Mouse (Mus musculus) embryonic facial prominence, embryonic 11.5 days (tissue): ENCODE data around the gene BC004004. TPM values are rescaled to one million over a fixed set of nuclear protein-coding genes. Genes with fewer than 3 reads are reported as not detected.
"Not testable (repeated sequence)": the region's sequence is repeated elsewhere in the genome, so short reads cannot be mapped to it uniquely, and the experiment has no call there.

Experiments
- ATAC-seq: fragments of 200-750 bp; cut with Nextera tagmentation; replicated peaks from 2 replicates; pipeline ENCODE4 v1.8.0; 2017; ENCODE audit warnings: low read depth; ENCODE audit not compliant: insufficient number of reproducible peaks, low FRiP score, low TSS enrichment
- DNase-seq: peaks from one replicate; pipeline ENCODE4 v3.0.0-alpha.2; 2015; ENCODE audit warnings: low spot score
- H3K27ac ChIP-seq: fragments of 300-500 bp; sonication (generic); replicated peaks from 2 replicates; pipeline ENCODE4 v1.5.1; 2014; ENCODE audit warnings: mild to moderate bottlenecking, low read depth, low read length, control low read depth
- H3K27me3 ChIP-seq: fragments of 300-500 bp; sonication (generic); 2 replicates; pipeline ENCODE4 v1.6.1; 2014; ENCODE audit warnings: mild to moderate bottlenecking, low read length, moderate library complexity, mixed read lengths; ENCODE audit not compliant: control insufficient read depth, insufficient read depth
- H3K36me3 ChIP-seq: fragments of 300-500 bp; sonication (generic); replicated peaks from 2 replicates; pipeline ENCODE4 v1.6.1; 2014; ENCODE audit warnings: low read depth, mild to moderate bottlenecking, low read length, moderate library complexity, mixed read lengths; ENCODE audit not compliant: control insufficient read depth, insufficient read depth
- H3K4me1 ChIP-seq: fragments of 300-500 bp; sonication (generic); 2 replicates; pipeline ENCODE4 v1.6.1; 2014; ENCODE audit warnings: low read length, mixed read lengths; ENCODE audit not compliant: control insufficient read depth, insufficient read depth
- H3K4me2 ChIP-seq: fragments of 300-500 bp; sonication (generic); 2 replicates; pipeline ENCODE4 v1.6.1; 2014; ENCODE audit warnings: low read depth, mild to moderate bottlenecking, control low read depth, low read length, moderate library complexity
- H3K4me3 ChIP-seq: fragments of 300-500 bp; sonication (generic); 2 replicates; pipeline ENCODE4 v1.5.1; 2014; ENCODE audit warnings: low read depth, low read length, control low read depth
- H3K9ac ChIP-seq: fragments of 300-500 bp; sonication (generic); replicated peaks from 2 replicates; pipeline ENCODE4 v1.6.1; 2014; ENCODE audit warnings: mild to moderate bottlenecking, control low read depth, low read length
- H3K9me3 ChIP-seq: fragments of 300-500 bp; sonication (generic); replicated peaks from 2 replicates; pipeline ENCODE4 v1.6.1; 2016; ENCODE audit warnings: mild to moderate bottlenecking, low read length, inconsistent platforms, mixed read lengths; ENCODE audit not compliant: control insufficient read depth
- WGBS: fragments of 180-500 bp; shearing (Covaris S2); extraction: QIAGEN DNeasy Blood & Tissue Kit; methylation state at CpG from one replicate; pipeline ENCODE4 v1.1.7; 2014; 5-methylcytosine and 5-hydroxymethylcytosine counted together
- polyA plus RNA-seq: library from polyadenylated mRNA; unstranded; fragments of >200 nt; fragmentation: Nextera tagmentation; extraction: Ambion mirVana; gene quantifications from 2 replicates; pipeline ENCODE4 v1.2.1, GENCODE M21; 2014

BC004004 gene
- polyA plus RNA-seq, 1 experiment from 2014 or later, result 55.1 TPM

DNA sequence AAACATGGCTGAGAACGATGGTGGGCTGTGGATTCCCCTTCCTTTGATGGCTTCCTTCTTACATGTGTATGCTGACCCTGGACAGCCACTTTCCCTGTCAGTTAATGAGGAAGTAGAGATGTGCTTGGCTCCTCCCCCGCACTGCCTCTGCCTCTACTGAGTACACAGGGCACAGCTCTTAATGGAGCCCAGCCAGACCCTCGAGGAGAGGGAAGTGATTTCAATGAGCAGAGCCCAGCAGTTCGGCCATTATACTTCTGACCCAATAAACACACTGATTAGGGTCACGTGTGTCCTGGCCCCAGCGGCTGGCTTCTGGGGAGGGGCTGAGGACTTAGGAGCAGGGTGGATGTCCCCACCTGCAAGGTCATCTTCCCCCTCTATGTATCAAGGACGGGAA is 22.9 kb upstream of the BC004004 start:
- no peak for ATAC-seq
- Histone ChIP-seq H3K27me3 (no peaks in the 10 kb centered on the region), H3K9ac (no peak overlapping the region; the same call in 1 of the 2 replicates), H3K36me3 (peaks cover 3% of the 10 kb centered on the region), H3K4me3 (no peak overlapping the region), H3K9me3 (no peaks in the 10 kb centered on the region), H3K4me2 (no peak overlapping the region), H3K4me1 (peaks cover 13% of the 10 kb centered on the region), H3K27ac (no peak overlapping the region)
- DNase-seq, result no peak
- 38% methylated on average over 7 of the region's 7 CpGs for WGBS

DNA sequence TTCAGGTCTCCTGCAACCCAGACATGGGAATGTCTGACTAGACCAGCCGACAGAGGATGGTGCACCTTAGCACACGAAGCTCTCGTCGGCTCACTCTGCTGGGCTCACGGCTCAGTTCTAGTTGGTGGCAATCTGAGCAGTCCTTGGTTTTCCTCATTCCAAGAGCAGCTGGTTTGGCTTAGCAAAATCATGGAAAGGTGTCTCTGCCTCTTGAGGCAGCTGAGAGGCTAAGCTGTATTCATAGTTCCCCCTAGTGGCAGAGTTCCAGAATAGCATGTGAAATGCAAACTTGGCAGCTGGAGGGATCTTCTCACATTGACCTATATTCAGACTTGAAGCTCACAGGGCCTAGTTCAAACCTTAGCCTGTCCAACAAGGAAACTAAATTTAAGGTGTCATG is 22.0 kb upstream of the BC004004 start:
- Histone ChIP-seq H3K27me3 (no peaks in the 10 kb centered on the region), H3K36me3 (peaks cover 3% of the 10 kb centered on the region), H3K27ac (no peak overlapping the region), H3K4me3 (no peak overlapping the region), H3K9ac (no peak overlapping the region), H3K4me2 (no peak overlapping the region), H3K9me3 (no peaks in the 10 kb centered on the region), H3K4me1 (peaks cover 13% of the 10 kb centered on the region)
- ATAC-seq, result no peak
- 15% methylated on average over 5 of the region's 5 CpGs for WGBS
- DNase-seq, result peak; percentile 96

DNA sequence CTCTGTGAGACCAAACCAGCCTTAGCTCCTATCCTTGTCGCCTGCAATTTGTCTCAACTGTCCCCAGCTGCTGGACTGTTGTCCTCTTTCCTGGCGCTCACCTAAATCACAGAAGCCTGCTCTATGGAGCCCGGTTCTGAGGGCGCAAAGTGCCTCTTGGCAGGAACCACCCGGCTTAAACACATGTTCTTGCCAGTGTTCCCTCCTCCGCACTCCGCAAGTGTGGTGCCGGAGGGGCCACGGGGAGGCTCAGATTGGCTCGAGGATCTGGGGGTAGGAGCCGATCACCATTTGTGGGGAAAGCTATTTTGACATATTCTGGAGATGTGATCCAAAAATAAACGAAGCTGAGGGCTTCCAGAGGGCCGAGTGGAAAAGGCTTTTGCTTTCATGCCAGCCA is 20.7 kb upstream of the BC004004 start:
- Histone ChIP-seq H3K27me3 (no peaks in the 10 kb centered on the region), H3K9ac (no peak overlapping the region), H3K36me3 (peaks cover 3% of the 10 kb centered on the region), H3K4me1 (peaks cover 13% of the 10 kb centered on the region), H3K4me2 (no peak overlapping the region), H3K9me3 (no peaks in the 10 kb centered on the region), H3K27ac (no peak overlapping the region), H3K4me3 (no peak overlapping the region)
- WGBS, result 83% methylated on average over 13 of the region's 13 CpGs
- ATAC-seq (no peak), DNase-seq (no peak)

DNA sequence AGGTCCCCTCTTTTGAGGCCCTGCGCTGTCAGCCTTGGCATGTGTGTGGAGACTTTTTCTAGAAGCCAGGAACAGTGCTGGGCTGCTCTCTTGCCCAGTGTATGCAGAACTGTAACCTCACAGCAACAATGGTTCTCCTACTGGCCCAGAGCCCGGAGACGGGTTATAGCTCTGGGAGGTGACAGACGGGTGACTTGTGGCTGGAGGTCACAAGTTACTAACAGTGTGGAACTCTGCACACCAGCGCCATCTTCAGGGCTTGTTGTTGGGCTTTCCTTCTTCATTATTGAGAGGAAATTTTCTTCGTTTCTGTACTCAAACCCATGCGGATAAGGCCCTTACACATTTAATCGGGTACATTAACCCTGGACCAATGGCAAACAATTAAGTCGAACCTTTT is 19.1 kb upstream of the BC004004 start:
- no peak for DNase-seq
- 66% methylated on average over 9 of the region's 9 CpGs for WGBS
- no peaks in the 10 kb centered on the region for H3K27me3 ChIP-seq
- no peak overlapping the region for H3K9ac ChIP-seq
- no peaks in the 10 kb centered on the region for H3K9me3 ChIP-seq
- H3K4me3 ChIP-seq, result no peak overlapping the region
- ATAC-seq, result no peak
- peaks cover 13% of the 10 kb centered on the region for H3K4me1 ChIP-seq
- H3K27ac ChIP-seq, result no peak overlapping the region
- no peak overlapping the region for H3K4me2 ChIP-seq
- H3K36me3 ChIP-seq, result peaks cover 5% of the 10 kb centered on the region

DNA sequence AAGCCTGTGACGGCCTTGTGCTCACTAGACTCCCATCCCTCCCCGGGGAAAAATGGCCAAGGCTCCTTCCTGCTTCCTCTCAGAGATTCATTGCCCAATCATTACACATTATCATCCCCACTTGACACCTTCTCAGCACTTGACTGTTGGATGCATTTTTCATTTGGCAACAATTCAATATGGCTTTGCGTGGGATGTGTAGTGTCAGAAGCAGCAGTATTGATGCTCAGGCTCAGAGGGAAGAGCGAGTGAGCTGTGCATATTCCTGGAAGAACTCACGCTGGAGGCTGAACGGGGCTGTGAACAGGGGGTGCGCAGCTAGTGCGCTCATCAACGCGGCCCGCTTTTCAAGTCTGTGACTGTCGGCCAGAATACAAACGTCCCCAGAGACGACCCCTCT is 17.6 kb upstream of the BC004004 start:
- not testable (repeated sequence) for H3K9ac ChIP-seq, H3K9me3 ChIP-seq, H3K27ac ChIP-seq, DNase-seq, H3K36me3 ChIP-seq, H3K4me2 ChIP-seq, H3K27me3 ChIP-seq, H3K4me3 ChIP-seq, H3K4me1 ChIP-seq, ATAC-seq
- WGBS, result 92% methylated on average over 14 of the region's 14 CpGs

DNA sequence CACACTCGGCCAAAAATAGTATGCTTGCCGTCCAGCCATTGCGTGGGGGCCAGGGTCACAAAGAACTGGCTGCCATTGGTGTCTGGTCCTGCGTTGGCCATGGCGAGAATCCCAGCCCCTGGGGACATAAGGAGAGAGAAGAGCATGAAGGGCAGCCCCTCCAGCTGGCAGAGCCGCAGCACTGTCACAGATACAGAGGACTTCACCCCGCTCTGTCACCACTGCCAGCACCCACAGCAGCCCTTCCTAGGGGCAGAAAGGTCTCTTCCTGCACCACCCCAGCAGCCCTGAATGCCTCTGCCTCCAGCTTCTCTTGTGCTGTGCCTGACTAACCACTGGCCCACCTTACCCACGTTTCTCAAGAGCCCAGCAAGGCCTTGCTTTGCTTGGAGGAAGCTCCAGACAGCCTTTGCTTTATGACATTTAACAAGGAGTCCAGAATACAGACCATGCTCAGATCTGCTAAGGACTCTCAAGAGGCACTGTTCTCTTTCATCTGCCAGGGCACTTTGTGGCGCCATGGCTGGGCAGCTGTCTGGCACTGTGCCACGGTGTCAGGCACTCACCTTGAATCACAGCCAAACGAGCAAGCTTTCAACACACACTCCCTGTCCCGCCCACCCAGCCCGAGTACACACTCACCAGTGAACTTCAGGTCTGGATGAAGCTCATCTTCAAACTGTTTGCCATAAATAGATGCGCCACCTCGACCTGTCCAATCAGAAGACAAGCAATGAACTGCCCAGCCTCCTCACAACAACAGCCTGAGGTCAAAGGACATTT is 16.8 kb upstream of the BC004004 start:
- Histone ChIP-seq H3K4me1 (no peaks in the 10 kb centered on the region), H3K36me3 (peaks cover 5% of the 10 kb centered on the region), H3K9ac (no peak overlapping the region), H3K27me3 (no peaks in the 10 kb centered on the region), H3K4me3 (no peak overlapping the region), H3K27ac (no peak overlapping the region), H3K9me3 (no peaks in the 10 kb centered on the region), H3K4me2 (no peak overlapping the region)
- ATAC-seq, result no peak
- DNase-seq, result no peak
- WGBS, result 85% methylated on average over 14 of the region's 15 CpGs

DNA sequence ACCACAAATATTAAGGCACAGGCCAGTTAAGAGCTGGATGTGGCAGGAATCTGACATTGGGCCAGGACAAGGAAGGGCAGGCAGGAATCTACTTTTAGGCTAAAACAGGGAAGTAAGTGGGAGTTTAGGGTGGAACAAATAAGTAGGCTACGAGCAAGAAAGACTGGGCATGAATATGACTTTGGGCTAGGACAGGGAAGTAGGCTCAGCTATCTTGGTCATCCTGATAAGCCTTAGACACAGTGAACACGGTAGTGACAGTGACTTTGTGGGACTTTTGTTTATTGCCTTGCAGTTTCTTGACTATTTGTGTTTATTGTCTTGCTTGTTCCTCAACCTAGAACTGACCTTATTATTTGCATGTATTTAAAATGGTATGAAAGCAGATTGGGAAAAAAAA is 15.4 kb upstream of the BC004004 start:
- Histone ChIP-seq H3K36me3 (peaks cover 5% of the 10 kb centered on the region), H3K4me1 (no peaks in the 10 kb centered on the region), H3K27ac (no peak overlapping the region), H3K9ac (no peak overlapping the region), H3K4me3 (no peak overlapping the region), H3K4me2 (no peak overlapping the region), H3K27me3 (no peaks in the 10 kb centered on the region), H3K9me3 (no peaks in the 10 kb centered on the region)
- ATAC-seq (no peak), DNase-seq (no peak)
- WGBS, result 93% methylated on average over 2 of the region's 2 CpGs

DNA sequence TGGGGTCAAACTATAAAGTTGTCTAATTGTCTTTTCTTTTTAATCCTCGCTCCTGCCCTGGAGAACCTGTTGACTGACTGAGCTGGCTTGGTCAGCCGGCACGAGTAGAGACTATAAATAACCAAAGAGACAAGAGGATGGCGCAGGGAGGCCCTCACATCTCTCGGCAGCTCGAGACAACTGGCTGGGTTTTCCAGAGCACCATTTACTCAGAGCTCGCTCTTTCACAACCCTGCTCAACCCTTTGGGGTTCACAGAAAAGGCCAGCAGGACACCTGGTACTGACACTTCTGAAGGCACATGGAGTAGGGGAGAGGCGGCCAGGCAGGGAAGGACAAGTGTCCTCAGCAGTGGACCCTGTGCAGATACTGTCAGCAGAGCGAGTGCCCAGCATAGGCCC is 14.9 kb upstream of the BC004004 start:
- no peaks in the 10 kb centered on the region for H3K27me3 ChIP-seq
- no peak for ATAC-seq

More for the DNA sequence above, 14.9 kb upstream of the BC004004 start:
- WGBS, result 88% methylated on average over 9 of the region's 9 CpGs
- H3K27ac ChIP-seq, result no peak overlapping the region
- H3K4me2 ChIP-seq, result no peak overlapping the region
- no peak overlapping the region for H3K9ac ChIP-seq
- DNase-seq, result no peak
- H3K4me3 ChIP-seq, result no peak overlapping the region
- H3K9me3 ChIP-seq, result no peaks in the 10 kb centered on the region
- no peaks in the 10 kb centered on the region for H3K4me1 ChIP-seq
- H3K36me3 ChIP-seq, result peaks cover 5% of the 10 kb centered on the region
